Mouse (Mus musculus) kidney, postnatal 10 days (tissue): ENCODE measurements around the gene Ppm1h.
A peak's percentile ranks its signal among the peaks of the same experiment; 100 is the strongest.

ENCODE experiments used
- DNase-seq: peaks from one replicate; pipeline ENCODE4 v3.0.0; 2021; ENCODE audit warnings: mixed read lengths

Gene Ppm1h

GRCm38 (mm10) chr10:122869865-122870503 lies 191.4 kb downstream of the Ppm1h start:
- peak; percentile 56 for DNase-seq

- no peak for DNase-seq
Measured at GRCm38 (mm10) chr10:122870848-122871494, 192.4 kb downstream of the Ppm1h start.

- peak; percentile 51 for DNase-seq
Measured at GRCm38 (mm10) chr10:122872720-122873119, 194.2 kb downstream of the Ppm1h start.

GRCm38 (mm10) chr10:122876964-122877363 lies 198.4 kb downstream of the Ppm1h start:
- DNase-seq: no peak

- no peak for DNase-seq
Measured at GRCm38 (mm10) chr10:122877436-122877835, 198.9 kb downstream of the Ppm1h start.

- DNase-seq: no peak
Measured at GRCm38 (mm10) chr10:122881456-122881855, 202.9 kb downstream of the Ppm1h start.

- no peak for DNase-seq
Measured at GRCm38 (mm10) chr10:122882614-122883013, 204.1 kb downstream of the Ppm1h start.

- peak; percentile 83 for DNase-seq
Measured at GRCm38 (mm10) chr10:122883823-122884743, 205.5 kb downstream of the Ppm1h start.

- no peak for DNase-seq
Measured at GRCm38 (mm10) chr10:122885301-122885700, 206.7 kb downstream of the Ppm1h start.

GRCm38 (mm10) chr10:122886055-122886915 lies 207.7 kb downstream of the Ppm1h start:
- DNase-seq: peak; percentile 67

GRCm38 (mm10) chr10:122886916-122887527 lies 208.5 kb downstream of the Ppm1h start:
- no peak for DNase-seq

- peak; percentile 70 for DNase-seq
Measured at GRCm38 (mm10) chr10:122887528-122888183, 209.1 kb downstream of the Ppm1h start.

- DNase-seq: no peak
Measured at GRCm38 (mm10) chr10:122890682-122891350, 212.3 kb downstream of the Ppm1h start.

- no peak for DNase-seq
Measured at GRCm38 (mm10) chr10:122891461-122891860, 212.9 kb downstream of the Ppm1h start.

GRCm38 (mm10) chr10:122894555-122895069 lies 216.1 kb downstream of the Ppm1h start:
- DNase-seq: peak; percentile 69

- DNase-seq: peak; percentile 61
Measured at GRCm38 (mm10) chr10:122895121-122895770, 216.7 kb downstream of the Ppm1h start.

- DNase-seq: no peak
Measured at GRCm38 (mm10) chr10:122899971-122900370, 221.4 kb downstream of the Ppm1h start.

GRCm38 (mm10) chr10:122900466-122900865 lies 221.9 kb downstream of the Ppm1h start:
- no peak for DNase-seq

GRCm38 (mm10) chr10:122901379-122901778 lies 222.8 kb downstream of the Ppm1h start:
- no peak for DNase-seq
